Mouse (Mus musculus): ENCODE measurements around the gene Lhx9. TPM values are rescaled to one million over a fixed set of nuclear protein-coding genes. Genes with fewer than 3 reads are reported as not detected.

Gene Lhx9
- polyA plus RNA-seq, 1 experiment from 2014 or later = 31.4 TPM

- DNase-seq (ENCODE audit: low spot score) (no peak), ATAC-seq (ENCODE audit: low FRiP score) (no peak)
- H3K4me3 ChIP-seq (ENCODE audit: low read depth, low read length) = no peak overlapping the region
- H3K9ac ChIP-seq (ENCODE audit: low read depth, low read length) = no peak overlapping the region
- H3K36me3 ChIP-seq (ENCODE audit: control insufficient read depth, insufficient read depth, low read length) = no peaks in the 10 kb centered on the region
- no peak overlapping the region for H3K27ac ChIP-seq (ENCODE audit: low read depth, low read length)
- H3K27me3 ChIP-seq (ENCODE audit: control insufficient read depth, insufficient read depth, low read length) = no peaks in the 10 kb centered on the region
- no peak overlapping the region for H3K4me2 ChIP-seq (replicated peaks; ENCODE audit: low read depth, low read length)
- H3K4me1 ChIP-seq (replicated peaks; ENCODE audit: control insufficient read depth, insufficient read depth, low read length) = no peaks in the 10 kb centered on the region
- WGBS = 78% methylated on average over 10 of the region's 10 CpGs
- no peaks in the 10 kb centered on the region for H3K9me3 ChIP-seq (ENCODE audit: control insufficient read depth, low read length)
These were observed 62.5 kb downstream of the Lhx9 start for GRCm38 (mm10) chr1:138785856-138786255.

- 79% methylated on average over 5 of the region's 5 CpGs for WGBS
These were observed 64.4 kb downstream of the Lhx9 start for GRCm38 (mm10) chr1:138784019-138784418.

More at GRCm38 (mm10) chr1:138784019-138784418, 64.4 kb downstream of the Lhx9 start:
- Histone ChIP-seq H3K4me3 (ENCODE audit: low read depth, low read length) (no peak overlapping the region), H3K4me2 (replicated peaks; ENCODE audit: low read depth, low read length) (no peak overlapping the region), H3K27ac (ENCODE audit: low read depth, low read length) (no peak overlapping the region), H3K4me1 (replicated peaks; ENCODE audit: control insufficient read depth, insufficient read depth, low read length) (no peaks in the 10 kb centered on the region), H3K9me3 (ENCODE audit: control insufficient read depth, low read length) (no peaks in the 10 kb centered on the region), H3K9ac (ENCODE audit: low read depth, low read length) (no peak overlapping the region), H3K36me3 (ENCODE audit: control insufficient read depth, insufficient read depth, low read length) (no peaks in the 10 kb centered on the region), H3K27me3 (ENCODE audit: control insufficient read depth, insufficient read depth, low read length) (no peaks in the 10 kb centered on the region)
- ATAC-seq (ENCODE audit: low FRiP score) (no peak), DNase-seq (ENCODE audit: low spot score) (no peak)

Other genes starting within 250 kb of the Lhx9 start
- 26.1 and 27.7 TPM in 2 replicates for gene Nek7, start 228.4 kb downstream of the Lhx9 start, polyA plus RNA-seq (2014; fragmentation: Nextera tagmentation; extraction: Ambion mirVana)
- gene 2310009B15Rik, start 8.3 kb upstream of the Lhx9 start, polyA plus RNA-seq (2014; fragmentation: Nextera tagmentation; extraction: Ambion mirVana) = 42.4 and 44.6 TPM in 2 replicates
- 13.1 and 14.7 TPM in 2 replicates for gene Dennd1b, start 114.9 kb upstream of the Lhx9 start, polyA plus RNA-seq (2014; fragmentation: Nextera tagmentation; extraction: Ambion mirVana)

All from hindbrain, embryonic 11.5 days (tissue).